In the genomic region with DNA sequence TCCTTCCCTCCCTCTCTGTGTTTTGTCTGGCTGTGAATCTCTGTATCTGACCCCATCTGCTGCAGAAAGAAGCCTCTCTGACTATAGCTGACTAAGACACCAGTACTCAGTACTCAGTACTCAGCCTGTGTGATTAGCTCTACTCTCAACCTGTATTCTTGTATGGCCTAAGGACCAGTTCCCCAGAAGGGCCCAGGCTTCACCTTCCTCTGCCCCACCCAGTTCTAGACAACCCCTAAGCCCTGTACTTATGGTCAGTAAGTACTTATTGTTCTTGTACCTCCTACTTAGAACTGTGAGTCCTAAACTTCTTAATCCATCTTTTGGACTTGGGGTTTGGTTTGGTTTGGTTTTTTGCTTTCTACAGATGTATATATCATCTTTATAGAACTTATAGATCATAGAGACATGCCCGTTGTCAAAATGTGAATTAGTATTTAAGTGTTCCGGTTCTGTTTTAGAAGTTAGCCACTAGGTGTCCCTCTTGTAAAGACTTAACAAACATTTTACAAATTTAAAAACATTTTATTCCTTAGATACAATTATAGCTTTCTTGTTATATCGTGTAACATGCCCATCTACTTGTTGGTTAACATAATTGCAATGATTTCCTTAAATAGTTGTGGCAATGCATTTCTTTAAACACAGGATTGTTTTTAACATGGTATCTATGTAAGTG, we compare ENCODE assay signal across 11 mouse cellular contexts. TPM values are rescaled to one million over a fixed set of nuclear protein-coding genes. Genes with fewer than 3 reads are reported as not detected.
DNase-seq lines count a peak whose midpoint lies in the region; ATAC-seq and TF ChIP-seq lines count a peak whose summit lies in the region.
"Had no signal": no experiment of that assay in that cellular context is flagged by ENCODE, and none has a peak within 500 bp of the region (broad histone marks: within the 10 kb centered on the region; RNA-seq: fewer than 3 reads in every experiment).

No protein-coding gene starts in this region.

- no peaks in the 10 kb centered on the region for H3K27me3 ChIP-seq in hindbrain, embryonic 15.5 days
- no peaks in the 10 kb centered on the region for H3K27me3 ChIP-seq in hindbrain, embryonic 11.5 days (ENCODE audit: control insufficient read depth, insufficient read depth, low read length)
- no peaks in the 10 kb centered on the region for H3K27me3 ChIP-seq in midbrain, embryonic 11.5 days (ENCODE audit: control insufficient read depth, insufficient read depth, low read length)
- H3K27me3 ChIP-seq in midbrain, embryonic 10.5 days (ENCODE audit: low read depth, poor library complexity, severe bottlenecking), result no peaks in the 10 kb centered on the region
- H3K27me3 ChIP-seq in forebrain, postnatal 0 days (ENCODE audit: insufficient read depth, low read length), result no peaks in the 10 kb centered on the region
- H3K27me3 ChIP-seq: lung, embryonic 15.5 days; neural tube, embryonic 12.5 days had no signal

- H3K4me1 ChIP-seq in hindbrain, embryonic 15.5 days (replicated peaks), result no peaks in the 10 kb centered on the region
- H3K4me1 ChIP-seq in hindbrain, embryonic 11.5 days (replicated peaks; ENCODE audit: control insufficient read depth, insufficient read depth, low read length), result no peaks in the 10 kb centered on the region
- H3K4me1 ChIP-seq in midbrain, embryonic 11.5 days (ENCODE audit: control insufficient read depth, insufficient read depth, low read length), result no peaks in the 10 kb centered on the region
- no peaks in the 10 kb centered on the region for H3K4me1 ChIP-seq in midbrain, embryonic 10.5 days
- no peaks in the 10 kb centered on the region for H3K4me1 ChIP-seq in forebrain, postnatal 0 days (ENCODE audit: insufficient read depth)
- H3K4me1 ChIP-seq: lung, embryonic 15.5 days; neural tube, embryonic 12.5 days had no signal

- H3K27ac ChIP-seq in hindbrain, embryonic 15.5 days (replicated peaks), result no peak overlapping the region
- no peak overlapping the region for H3K27ac ChIP-seq in hindbrain, embryonic 11.5 days (ENCODE audit: low read depth, low read length)
- no peak overlapping the region for H3K27ac ChIP-seq in midbrain, embryonic 11.5 days (ENCODE audit: low read depth, low read length)
- no peak overlapping the region for H3K27ac ChIP-seq in midbrain, embryonic 10.5 days (replicated peaks)
- no peak overlapping the region for H3K27ac ChIP-seq in forebrain, postnatal 0 days (ENCODE audit: low read depth, low read length)
- H3K27ac ChIP-seq: lung, embryonic 15.5 days; neural tube, embryonic 12.5 days had no signal

- H3K4me2 ChIP-seq in hindbrain, embryonic 15.5 days, result no peak overlapping the region
- no peak overlapping the region for H3K4me2 ChIP-seq in hindbrain, embryonic 11.5 days (replicated peaks; ENCODE audit: low read depth, low read length)
- no peak overlapping the region for H3K4me2 ChIP-seq in midbrain, embryonic 11.5 days
- H3K4me2 ChIP-seq in forebrain, postnatal 0 days (ENCODE audit: low read depth), result no peak overlapping the region
- H3K4me2 ChIP-seq: lung, embryonic 15.5 days; neural tube, embryonic 12.5 days had no signal

- TF ChIP-seq CTCF in forebrain, postnatal 0 days (IDR thresholded peaks at IDR 0.05; ENCODE audit: low read depth), result peak; percentile 56

- 57% methylated on average over 3 of the region's 3 CpGs for WGBS in hindbrain, embryonic 15.5 days
- 78% methylated on average over 3 of the region's 3 CpGs for WGBS in hindbrain, embryonic 11.5 days
- 80% methylated on average over 3 of the region's 3 CpGs for WGBS in midbrain, embryonic 11.5 days
- WGBS in midbrain, embryonic 10.5 days, result 80% methylated on average over 3 of the region's 3 CpGs
- WGBS in forebrain, postnatal 0 days, result 37% methylated on average over 3 of the region's 3 CpGs

- no peak overlapping the region for H3K4me3 ChIP-seq in hindbrain, embryonic 15.5 days
- H3K4me3 ChIP-seq in hindbrain, embryonic 11.5 days (ENCODE audit: low read depth, low read length), result no peak overlapping the region
- H3K4me3 ChIP-seq in midbrain, embryonic 11.5 days (ENCODE audit: low read depth, low read length), result no peak overlapping the region
- H3K4me3 ChIP-seq in midbrain, embryonic 10.5 days, result no peak overlapping the region
- H3K4me3 ChIP-seq in forebrain, postnatal 0 days (ENCODE audit: low read depth, low read length), result no peak overlapping the region
- H3K4me3 ChIP-seq: lung, embryonic 15.5 days; neural tube, embryonic 12.5 days had no signal

- peaks cover 48% of the 10 kb centered on the region for H3K36me3 ChIP-seq in hindbrain, embryonic 15.5 days
- H3K36me3 ChIP-seq in hindbrain, embryonic 11.5 days (ENCODE audit: control insufficient read depth, insufficient read depth, low read length), result peaks cover 6% of the 10 kb centered on the region
- H3K36me3 ChIP-seq in midbrain, embryonic 11.5 days (ENCODE audit: control insufficient read depth, insufficient read depth, low read length), result peaks cover 11% of the 10 kb centered on the region
- H3K36me3 ChIP-seq in midbrain, embryonic 10.5 days, result peaks cover 79% of the 10 kb centered on the region
- H3K36me3 ChIP-seq in forebrain, postnatal 0 days (ENCODE audit: insufficient read depth), result peaks cover 42% of the 10 kb centered on the region

- no peaks in the 10 kb centered on the region for H3K9me3 ChIP-seq in hindbrain, embryonic 15.5 days
- H3K9me3 ChIP-seq in hindbrain, embryonic 11.5 days (ENCODE audit: control insufficient read depth, low read length), result no peaks in the 10 kb centered on the region
- H3K9me3 ChIP-seq in midbrain, embryonic 11.5 days (ENCODE audit: control insufficient read depth, low read length), result no peaks in the 10 kb centered on the region
- H3K9me3 ChIP-seq in midbrain, embryonic 10.5 days (replicated peaks), result no peaks in the 10 kb centered on the region
- H3K9me3 ChIP-seq in forebrain, postnatal 0 days (ENCODE audit: low read length), result no peaks in the 10 kb centered on the region
- H3K9me3 ChIP-seq: lung, embryonic 15.5 days; neural tube, embryonic 12.5 days had no signal

- 0 out of 2 replicates have a peak, but pooled peaks have one; percentile 19 for ATAC-seq in hindbrain, embryonic 15.5 days (ENCODE audit: low FRiP score, low read depth)
- no peak for ATAC-seq in hindbrain, embryonic 11.5 days (ENCODE audit: low FRiP score)
- no peak for ATAC-seq in midbrain, embryonic 11.5 days (ENCODE audit: low FRiP score)
- no peak for ATAC-seq in forebrain, postnatal 0 days

- no peak for DNase-seq in hindbrain, embryonic 11.5 days (ENCODE audit: low spot score)
- DNase-seq in midbrain, embryonic 11.5 days (ENCODE audit: low spot score, missing footprints), result peak; percentile 84
- DNase-seq in midbrain, embryonic 10.5 days (ENCODE audit: low spot score), result no peak
- DNase-seq in forebrain, postnatal 0 days, result peak; percentile 31
- DNase-seq in telencephalon, adult 2 months (ENCODE audit: low read depth, low spot score), result peak; percentile 18
- DNase-seq in ovary, postnatal 10 days (ENCODE audit: low spot score), result no peak
- no peak for DNase-seq in layer of hippocampus, adult 8-10 months (ENCODE audit: low spot score in 2 of 2)
- DNase-seq: heart, postnatal 14 days had no signal

- no peak overlapping the region for H3K9ac ChIP-seq in hindbrain, embryonic 15.5 days
- H3K9ac ChIP-seq in hindbrain, embryonic 11.5 days (ENCODE audit: low read depth, low read length), result no peak overlapping the region
- H3K9ac ChIP-seq in midbrain, embryonic 11.5 days (ENCODE audit: low read length), result no peak overlapping the region
- H3K9ac ChIP-seq in forebrain, postnatal 0 days, result no peak overlapping the region
- H3K9ac ChIP-seq: lung, embryonic 15.5 days; neural tube, embryonic 12.5 days had no signal

RNA-seq across cellular contexts. Expression of a gene that starts 7.7 kb away (rescaled TPM):
- 35.8 and 37.5 TPM in 2 replicates for polyA plus RNA-seq in hindbrain, embryonic 15.5 days (2015; fragmentation: Nextera tagmentation; extraction: Ambion mirVana)
- polyA plus RNA-seq in hindbrain, embryonic 11.5 days (2014; fragmentation: Nextera tagmentation; extraction: Ambion mirVana), result 39.5 and 43.0 TPM in 2 replicates
- 37.5 and 40.4 TPM in 2 replicates for polyA plus RNA-seq in midbrain, embryonic 11.5 days (2014; fragmentation: Nextera tagmentation; extraction: Ambion mirVana)
- 42.1 and 46.4 TPM in 2 replicates for polyA plus RNA-seq in midbrain, embryonic 10.5 days (2016; fragmentation: Nextera tagmentation; extraction: Ambion mirVana)
- total RNA-seq in forebrain, postnatal 0 days (2014; rRNA removed), result 7.5 and 15.8 TPM in 2 replicates
- polyA plus RNA-seq in forebrain, postnatal 0 days (2015; fragmentation: Nextera tagmentation; extraction: Ambion mirVana), result 30.7 and 32.6 TPM in 2 replicates
- total RNA-seq in layer of hippocampus, adult 8-10 months (2022), result 10 to 100 TPM; 16.5 to 19.4 (median 17.8) TPM

Comparison
In these comparisons a context has a peak if more than half of its experiments do, and no peak if none do; other contexts are left out.
1. DNase-seq: peak in midbrain, embryonic 11.5 days (single experiment), forebrain, postnatal 0 days (single experiment) and telencephalon, adult 2 months (single experiment); none in hindbrain, embryonic 11.5 days (single experiment), midbrain, embryonic 10.5 days (single experiment), ovary, postnatal 10 days (single experiment) and layer of hippocampus, adult 8-10 months (0 of 2).